Mouse (Mus musculus): ENCODE data around the gene Btnl10. TPM values are rescaled to one million over a fixed set of nuclear protein-coding genes. Genes with fewer than 3 reads are reported as not detected.

The Btnl10 gene
- polyA plus RNA-seq, 1 experiment from 2014 or later, result not detected

- Histone ChIP-seq H3K4me2 (ENCODE audit: low read length) (no peak overlapping the region), H3K36me3 (ENCODE audit: control insufficient read depth, insufficient read depth, low read length) (no peaks in the 10 kb centered on the region), H3K9me3 (ENCODE audit: control insufficient read depth, low read length) (no peaks in the 10 kb centered on the region), H3K4me3 (ENCODE audit: control insufficient read depth in 1 of 2, insufficient read depth in 1 of 2, low read depth in 1 of 2, low read length in 2 of 2) (no peak overlapping the region), H3K9ac (ENCODE audit: low read length) (no peak overlapping the region), H3K27me3 (ENCODE audit: control insufficient read depth, insufficient read depth, low read length) (no peaks in the 10 kb centered on the region), H3K27ac (replicated peaks in 1 of 2; ENCODE audit: control insufficient read depth in 1 of 2, insufficient read depth in 1 of 2, low read depth in 2 of 2, low read length in 2 of 2) (no peak overlapping the region), H3K4me1 (ENCODE audit: control insufficient read depth in 2 of 2, insufficient read depth in 2 of 2, low read length in 2 of 2) (peaks cover 0 to 4% of the 10 kb centered on the region in 2 experiments; a peak in 1 of 4 replicates)
- WGBS, result 80% methylated on average over 9 of the region's 9 CpGs
- no peak for ATAC-seq (ENCODE audit: insufficient number of reproducible peaks, insufficient read depth, low FRiP score, low read depth)
These were observed 4.7 kb downstream of the Btnl10 start for GRCm38 (mm10) chr11:58922420-58922819.

- 69% methylated on average over 2 of the region's 3 CpGs for WGBS
These were observed 8.9 kb downstream of the Btnl10 start for GRCm38 (mm10) chr11:58926651-58927050.

DNA sequence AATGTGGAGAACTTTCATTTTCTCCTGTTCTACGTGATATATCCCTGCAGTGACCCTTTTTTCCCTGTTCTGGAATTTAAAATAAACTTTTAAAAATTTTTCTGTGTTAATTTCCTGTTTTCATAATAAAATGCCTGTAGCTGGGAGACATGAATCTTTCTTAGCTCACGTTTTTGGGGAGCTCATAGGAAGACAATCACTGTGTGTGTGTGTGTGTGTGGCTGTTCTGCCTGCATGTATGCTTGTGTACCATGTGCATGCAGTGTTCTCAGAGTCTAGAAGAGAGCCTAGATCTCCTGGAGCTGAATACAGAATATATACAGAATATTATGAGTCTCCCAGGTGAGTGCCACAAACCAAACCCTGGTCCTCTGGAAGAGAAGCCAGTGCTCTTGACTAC lies 9.3 kb downstream of the Btnl10 start:
- 71% methylated on average over 2 of the region's 2 CpGs for WGBS
- Histone ChIP-seq H3K27ac (replicated peaks in 1 of 2; ENCODE audit: control insufficient read depth in 1 of 2, insufficient read depth in 1 of 2, low read depth in 2 of 2, low read length in 2 of 2) (no peak overlapping the region), H3K27me3 (ENCODE audit: control insufficient read depth, insufficient read depth, low read length) (no peaks in the 10 kb centered on the region), H3K9ac (ENCODE audit: low read length) (no peak overlapping the region), H3K9me3 (ENCODE audit: control insufficient read depth, low read length) (no peaks in the 10 kb centered on the region), H3K4me2 (ENCODE audit: low read length) (no peak overlapping the region), H3K36me3 (ENCODE audit: control insufficient read depth, insufficient read depth, low read length) (peaks cover 13% of the 10 kb centered on the region), H3K4me1 (ENCODE audit: control insufficient read depth in 2 of 2, insufficient read depth in 2 of 2, low read length in 2 of 2) (peaks cover 3 to 4% of the 10 kb centered on the region in 2 experiments; a peak in 2 of 4 replicates), H3K4me3 (ENCODE audit: control insufficient read depth in 1 of 2, insufficient read depth in 1 of 2, low read depth in 1 of 2, low read length in 2 of 2) (no peak overlapping the region)
- ATAC-seq (ENCODE audit: insufficient number of reproducible peaks, insufficient read depth, low FRiP score, low read depth), result no peak

More at GRCm38 (mm10) chr11:58926651-58927050, 8.9 kb downstream of the Btnl10 start:
- ATAC-seq (ENCODE audit: insufficient number of reproducible peaks, insufficient read depth, low FRiP score, low read depth), result no peak
- H3K27ac ChIP-seq (replicated peaks in 1 of 2; ENCODE audit: control insufficient read depth in 1 of 2, insufficient read depth in 1 of 2, low read depth in 2 of 2, low read length in 2 of 2), result no peak overlapping the region
- H3K36me3 ChIP-seq (ENCODE audit: control insufficient read depth, insufficient read depth, low read length), result peaks cover 9% of the 10 kb centered on the region
- no peak overlapping the region for H3K4me2 ChIP-seq (ENCODE audit: low read length)
- H3K4me3 ChIP-seq (ENCODE audit: control insufficient read depth in 1 of 2, insufficient read depth in 1 of 2, low read depth in 1 of 2, low read length in 2 of 2), result no peak overlapping the region
- H3K4me1 ChIP-seq (ENCODE audit: control insufficient read depth in 2 of 2, insufficient read depth in 2 of 2, low read length in 2 of 2), result peaks cover 3 to 4% of the 10 kb centered on the region in 2 experiments; a peak in 2 of 4 replicates
- no peaks in the 10 kb centered on the region for H3K27me3 ChIP-seq (ENCODE audit: control insufficient read depth, insufficient read depth, low read length)
- no peak overlapping the region for H3K9ac ChIP-seq (ENCODE audit: low read length)
- no peaks in the 10 kb centered on the region for H3K9me3 ChIP-seq (ENCODE audit: control insufficient read depth, low read length)

- H3K9ac ChIP-seq (ENCODE audit: low read length), result peak overlapping the region; percentile 45; the same call in 1 of the 2 replicates
- peak; percentile 66; the same call in 1 of the 2 replicates for ATAC-seq (ENCODE audit: insufficient number of reproducible peaks, insufficient read depth, low FRiP score, low read depth)
- WGBS, result 24% methylated on average over 20 of the region's 20 CpGs
- H3K27ac ChIP-seq (replicated peaks in 1 of 2; ENCODE audit: control insufficient read depth in 1 of 2, insufficient read depth in 1 of 2, low read depth in 2 of 2, low read length in 2 of 2), result peak overlapping the region; percentile 15 to 48; a peak in 3 of 4 replicates
- peaks cover 3 to 4% of the 10 kb centered on the region in 2 experiments; a peak in 2 of 4 replicates for H3K4me1 ChIP-seq (ENCODE audit: control insufficient read depth in 2 of 2, insufficient read depth in 2 of 2, low read length in 2 of 2)
- peaks cover 23% of the 10 kb centered on the region for H3K36me3 ChIP-seq (ENCODE audit: control insufficient read depth, insufficient read depth, low read length)
- H3K9me3 ChIP-seq (ENCODE audit: control insufficient read depth, low read length), result no peaks in the 10 kb centered on the region
- H3K4me3 ChIP-seq (ENCODE audit: control insufficient read depth in 1 of 2, insufficient read depth in 1 of 2, low read depth in 1 of 2, low read length in 2 of 2), result peak overlapping the region; percentile 17 to 26
- H3K4me2 ChIP-seq (ENCODE audit: low read length), result peak overlapping the region; percentile 57
- H3K27me3 ChIP-seq (ENCODE audit: control insufficient read depth, insufficient read depth, low read length), result no peaks in the 10 kb centered on the region
These were observed 10.3 kb downstream of the Btnl10 start for GRCm38 (mm10) chr11:58927790-58928651.

DNA sequence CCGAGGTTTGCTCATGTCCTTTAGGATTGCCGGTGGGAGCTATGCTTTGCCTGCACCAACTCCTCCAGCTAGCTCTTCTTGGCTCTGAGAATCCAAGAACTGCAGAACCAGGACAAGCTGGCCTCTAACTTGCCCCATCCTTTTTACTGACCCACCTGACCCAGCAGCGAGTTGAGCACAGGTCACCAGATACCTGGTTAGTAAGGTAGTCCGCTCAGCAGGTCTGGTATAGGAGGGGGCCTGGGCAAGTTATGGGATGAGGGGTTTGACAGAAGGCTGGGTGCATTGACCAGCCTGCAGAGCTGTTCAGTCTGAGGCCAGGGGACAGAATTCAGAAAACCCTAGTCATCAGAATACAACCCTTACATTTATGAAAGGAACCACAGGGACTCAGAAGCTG lies 11.3 kb downstream of the Btnl10 start:
- no peak overlapping the region for H3K9ac ChIP-seq (ENCODE audit: low read length)
- H3K4me1 ChIP-seq (ENCODE audit: control insufficient read depth in 2 of 2, insufficient read depth in 2 of 2, low read length in 2 of 2), result peaks cover 3 to 4% of the 10 kb centered on the region in 2 experiments; a peak in 2 of 4 replicates
- H3K27ac ChIP-seq (replicated peaks in 1 of 2; ENCODE audit: control insufficient read depth in 1 of 2, insufficient read depth in 1 of 2, low read depth in 2 of 2, low read length in 2 of 2), result no peak overlapping the region
- ATAC-seq (ENCODE audit: insufficient number of reproducible peaks, insufficient read depth, low FRiP score, low read depth), result no peak
- H3K27me3 ChIP-seq (ENCODE audit: control insufficient read depth, insufficient read depth, low read length), result no peaks in the 10 kb centered on the region
- no peak overlapping the region for H3K4me3 ChIP-seq (ENCODE audit: control insufficient read depth in 1 of 2, insufficient read depth in 1 of 2, low read depth in 1 of 2, low read length in 2 of 2)
- peaks cover 33% of the 10 kb centered on the region for H3K36me3 ChIP-seq (ENCODE audit: control insufficient read depth, insufficient read depth, low read length)
- no peaks in the 10 kb centered on the region for H3K9me3 ChIP-seq (ENCODE audit: control insufficient read depth, low read length)
- 61% methylated on average over 4 of the region's 4 CpGs for WGBS
- no peak overlapping the region for H3K4me2 ChIP-seq (ENCODE audit: low read length)

- H3K4me3 ChIP-seq (ENCODE audit: control insufficient read depth in 1 of 2, insufficient read depth in 1 of 2, low read depth in 1 of 2, low read length in 2 of 2), result no peak overlapping the region
- H3K4me1 ChIP-seq (ENCODE audit: control insufficient read depth in 2 of 2, insufficient read depth in 2 of 2, low read length in 2 of 2), result peaks cover 3 to 4% of the 10 kb centered on the region in 2 experiments; a peak in 2 of 4 replicates
- H3K4me2 ChIP-seq (ENCODE audit: low read length), result no peak overlapping the region
- no peaks in the 10 kb centered on the region for H3K9me3 ChIP-seq (ENCODE audit: control insufficient read depth, low read length)
- 51% methylated on average over 3 of the region's 3 CpGs for WGBS
- no peak overlapping the region for H3K9ac ChIP-seq (ENCODE audit: low read length)
- no peak overlapping the region for H3K27ac ChIP-seq (replicated peaks in 1 of 2; ENCODE audit: control insufficient read depth in 1 of 2, insufficient read depth in 1 of 2, low read depth in 2 of 2, low read length in 2 of 2)
- no peak for ATAC-seq (ENCODE audit: insufficient number of reproducible peaks, insufficient read depth, low FRiP score, low read depth)
- H3K36me3 ChIP-seq (ENCODE audit: control insufficient read depth, insufficient read depth, low read length), result peaks cover 39% of the 10 kb centered on the region
- no peaks in the 10 kb centered on the region for H3K27me3 ChIP-seq (ENCODE audit: control insufficient read depth, insufficient read depth, low read length)
These were observed 11.9 kb downstream of the Btnl10 start for GRCm38 (mm10) chr11:58929641-58930040.

GRCm38 (mm10) chr11:58930254-58930653 lies 12.5 kb downstream of the Btnl10 start:
- H3K4me2 ChIP-seq (ENCODE audit: low read length), result no peak overlapping the region
- no peak overlapping the region for H3K4me3 ChIP-seq (ENCODE audit: control insufficient read depth in 1 of 2, insufficient read depth in 1 of 2, low read depth in 1 of 2, low read length in 2 of 2)
- peaks cover 44% of the 10 kb centered on the region for H3K36me3 ChIP-seq (ENCODE audit: control insufficient read depth, insufficient read depth, low read length)
- no peak for ATAC-seq (ENCODE audit: insufficient number of reproducible peaks, insufficient read depth, low FRiP score, low read depth)
- WGBS, result 78% methylated on average over 3 of the region's 3 CpGs
- no peak overlapping the region for H3K9ac ChIP-seq (ENCODE audit: low read length)
- H3K27ac ChIP-seq (replicated peaks in 1 of 2; ENCODE audit: control insufficient read depth in 1 of 2, insufficient read depth in 1 of 2, low read depth in 2 of 2, low read length in 2 of 2), result no peak overlapping the region
- no peaks in the 10 kb centered on the region for H3K9me3 ChIP-seq (ENCODE audit: control insufficient read depth, low read length)
- H3K4me1 ChIP-seq (ENCODE audit: control insufficient read depth in 2 of 2, insufficient read depth in 2 of 2, low read length in 2 of 2), result peaks cover 3 to 4% of the 10 kb centered on the region in 2 experiments; a peak in 2 of 4 replicates
- no peaks in the 10 kb centered on the region for H3K27me3 ChIP-seq (ENCODE audit: control insufficient read depth, insufficient read depth, low read length)
